Mouse (Mus musculus): ENCODE data around the gene Gm45062.

DNA sequence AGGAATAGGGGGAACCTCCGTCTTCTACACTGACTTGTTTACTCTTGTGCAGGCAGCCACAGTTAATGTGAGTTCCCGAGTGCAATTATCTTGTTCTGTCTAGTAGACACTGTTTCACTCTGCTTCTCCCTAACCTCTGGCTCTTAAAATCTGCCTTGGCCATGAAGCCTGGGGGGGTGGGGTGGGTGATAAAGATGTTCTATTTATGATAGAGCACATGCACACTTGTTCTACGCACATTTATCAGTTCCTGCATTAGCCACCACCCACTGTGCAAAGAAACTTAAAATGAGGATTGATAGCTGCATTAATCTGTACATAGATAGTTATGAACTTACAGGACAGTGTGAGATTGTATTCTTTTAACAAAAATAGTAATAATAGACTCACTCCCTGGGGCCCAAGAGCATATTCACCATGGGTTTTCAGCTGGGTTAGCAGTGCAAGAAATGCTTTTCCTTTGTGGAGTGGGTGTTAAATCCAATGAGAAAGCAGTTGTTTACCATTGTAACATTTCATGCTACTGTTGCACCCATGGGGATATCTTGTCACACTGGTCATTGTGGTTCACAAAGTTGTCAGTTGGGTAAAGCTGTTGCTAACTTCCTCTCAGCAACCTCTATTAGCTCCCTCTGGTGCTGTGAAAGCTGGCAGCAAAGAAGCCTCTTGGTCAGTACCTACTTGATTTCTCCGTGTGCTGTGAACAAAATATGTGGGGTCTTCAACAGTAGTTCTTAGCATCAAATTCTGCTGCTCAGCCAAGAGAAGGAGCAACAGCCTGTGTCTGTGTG lies 272.0 kb downstream of the Gm45062 start:
- TF ChIP-seq TAL1 (IDR thresholded peaks at IDR 0.05; ENCODE audit: low read length) (no peak), GATA1 (IDR thresholded peaks at IDR 0.05; ENCODE audit: low read length) (no peak)

All from erythroblast, embryonic 14.5 days (primary cell).